Mouse (Mus musculus) spleen, adult 2 months (tissue): ENCODE results near the gene Ybx3.

Experiments
- CTCF ChIP-seq: fragments of 200-500 bp; IDR thresholded peaks from 2 replicates; pipeline ENCODE4 v1.5.1; 2011; ENCODE audit warnings: mild to moderate bottlenecking, inconsistent platforms; ENCODE audit not compliant: insufficient read depth, insufficient read length, insufficient replicate concordance; ENCODE audit errors: extremely low read depth
- POLR2A ChIP-seq: fragments of 200-500 bp; IDR thresholded peaks from 2 replicates; pipeline ENCODE4 v1.6.1; 2011; ENCODE audit warnings: low read depth, low read length, inconsistent platforms

- TF ChIP-seq CTCF (no peak), POLR2A (no peak)
These were observed 5.9 kb downstream of the Ybx3 start for GRCm38 (mm10) chr6:131382232-131382983.
